Mouse (Mus musculus) ovary, postnatal 36 days (tissue): ENCODE measurements around the gene Shtn1.

Experiments
- DNase-seq: peaks from one replicate; pipeline ENCODE4 v3.0.0; 2022; ENCODE audit warnings: low spot score, mixed read lengths

Gene Shtn1

GRCm38 (mm10) chr19:59052053-59052452, 23.8 kb downstream of the Shtn1 start:
- no peak for DNase-seq

- DNase-seq = no peak
These were observed 24.3 kb downstream of the Shtn1 start for GRCm38 (mm10) chr19:59051622-59052021.

DNA sequence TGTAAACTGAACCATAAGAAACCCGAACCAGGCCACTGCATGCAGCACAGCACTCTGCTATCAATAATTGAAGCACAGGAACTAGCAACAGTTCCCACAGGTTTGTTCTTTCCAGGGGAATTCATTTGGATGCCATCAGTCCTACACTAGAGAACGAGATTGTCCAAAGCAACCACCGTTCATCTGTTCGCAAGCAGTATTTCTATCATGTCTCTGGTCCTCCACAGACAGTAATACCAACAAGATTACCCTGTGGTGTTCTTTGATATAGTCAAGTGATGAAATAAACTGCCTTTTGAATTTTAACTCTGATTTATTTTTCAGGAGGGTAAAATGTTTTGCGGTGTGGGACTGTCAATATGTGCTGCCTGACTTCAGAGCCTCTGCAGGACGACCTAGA, 27.0 kb downstream of the Shtn1 start:
- no peak for DNase-seq

DNA sequence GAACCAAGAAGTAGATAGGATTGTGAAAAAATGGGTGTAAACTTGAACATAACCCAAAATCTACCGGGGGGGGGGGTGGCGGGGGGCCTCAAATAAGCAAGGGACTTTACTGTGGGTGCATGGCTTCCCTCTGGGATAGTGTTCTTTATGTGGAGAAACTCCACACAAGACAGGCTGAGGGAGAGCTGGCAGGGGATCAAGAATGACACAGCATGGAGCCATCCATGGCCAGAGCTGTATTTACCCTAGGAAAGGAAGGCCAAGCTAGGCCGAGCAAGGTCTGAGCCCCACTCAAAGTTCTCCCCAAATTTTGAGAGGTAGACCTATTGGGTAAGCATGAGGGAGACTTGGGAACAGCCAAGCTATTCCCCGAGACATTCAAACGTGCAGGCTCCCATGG, 28.4 kb downstream of the Shtn1 start:
- DNase-seq = no peak

GRCm38 (mm10) chr19:59041086-59041485, 34.8 kb downstream of the Shtn1 start:
- no peak for DNase-seq

- no peak for DNase-seq
These were observed 37.1 kb downstream of the Shtn1 start for GRCm38 (mm10) chr19:59038793-59039192.

DNA sequence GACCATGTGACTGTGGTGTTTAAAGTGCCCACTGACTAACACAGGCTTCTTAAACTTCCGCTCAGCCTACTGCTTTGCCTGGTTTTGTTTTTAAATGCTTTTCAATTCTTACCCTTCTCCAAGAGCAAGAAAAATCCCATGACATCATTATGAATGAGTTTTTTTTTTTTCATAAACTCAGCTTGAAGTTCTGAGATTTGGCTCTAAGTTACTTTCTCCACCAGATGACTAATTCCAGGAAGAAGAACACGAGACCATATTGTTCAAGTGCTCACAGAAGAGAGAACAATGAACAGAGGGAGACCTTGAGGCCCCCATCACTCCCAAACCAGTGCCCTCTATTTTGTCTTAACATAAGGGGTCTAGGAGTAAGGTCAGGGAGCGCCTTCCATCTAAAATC, 39.1 kb downstream of the Shtn1 start:
- DNase-seq = no peak

GRCm38 (mm10) chr19:59033241-59033640, 42.7 kb downstream of the Shtn1 start:
- no peak for DNase-seq

- no peak for DNase-seq
These were observed 45.7 kb downstream of the Shtn1 start for GRCm38 (mm10) chr19:59030221-59030620.

GRCm38 (mm10) chr19:59029011-59029410, 46.9 kb downstream of the Shtn1 start:
- DNase-seq = no peak

DNA sequence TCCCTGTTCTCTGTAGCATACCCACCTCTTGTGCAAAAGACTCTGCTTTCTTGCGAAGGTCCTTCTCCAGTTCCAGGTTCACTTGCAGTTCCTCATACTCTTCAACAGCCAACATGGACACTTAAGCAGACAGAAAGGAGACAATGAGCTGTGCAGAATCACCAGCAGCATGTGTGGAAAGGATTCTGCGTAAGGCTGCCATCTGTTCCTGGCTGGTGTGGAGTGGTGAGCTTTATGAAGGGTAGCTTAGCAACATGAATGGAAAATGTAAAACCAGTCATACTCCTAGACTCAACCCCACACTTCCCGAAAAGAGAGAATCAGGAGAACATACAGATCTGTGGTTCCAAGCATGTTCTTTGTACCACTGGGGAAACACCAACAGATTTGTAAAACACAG, 47.8 kb downstream of the Shtn1 start:
- DNase-seq = no peak

- DNase-seq = no peak
These were observed 52.0 kb downstream of the Shtn1 start for GRCm38 (mm10) chr19:59023876-59024275.

DNA sequence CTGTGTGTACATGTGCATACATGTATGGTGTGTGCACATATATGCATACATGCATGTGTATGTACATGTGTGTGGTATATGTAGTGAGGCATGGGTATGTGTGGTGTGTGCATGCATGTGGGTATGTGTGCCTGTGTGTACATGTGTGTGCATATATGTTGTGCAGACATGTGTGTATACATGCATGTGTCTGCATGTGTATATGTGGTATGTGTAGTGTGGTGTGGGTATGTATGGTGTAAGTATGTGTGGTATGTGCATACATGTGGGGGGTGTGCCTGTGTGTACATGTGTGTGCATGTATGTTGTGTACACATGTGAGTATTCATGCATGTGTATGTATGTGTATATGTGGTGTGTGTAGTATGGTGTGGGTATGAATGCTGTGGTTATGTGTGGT, 54.3 kb downstream of the Shtn1 start:
- DNase-seq = no peak

DNA sequence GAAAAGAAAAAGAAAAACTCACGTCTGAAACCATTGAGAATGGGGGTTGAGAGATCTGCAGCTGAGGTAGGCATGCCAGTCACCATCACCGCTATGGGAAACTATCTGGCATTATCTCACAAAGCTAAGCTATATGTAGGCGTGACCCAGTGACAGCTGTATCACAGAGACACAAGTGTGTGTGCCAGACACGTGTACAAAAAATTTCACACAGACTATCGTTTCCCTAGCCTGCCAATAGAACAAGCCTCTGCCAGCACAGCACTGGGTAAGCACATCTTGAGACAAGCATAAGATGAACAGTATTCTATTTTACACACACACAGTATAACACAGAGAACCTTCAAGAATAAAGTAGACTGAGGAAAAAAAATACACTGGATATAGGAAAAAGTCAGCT, 65.1 kb downstream of the Shtn1 start:
- no peak for DNase-seq

DNA sequence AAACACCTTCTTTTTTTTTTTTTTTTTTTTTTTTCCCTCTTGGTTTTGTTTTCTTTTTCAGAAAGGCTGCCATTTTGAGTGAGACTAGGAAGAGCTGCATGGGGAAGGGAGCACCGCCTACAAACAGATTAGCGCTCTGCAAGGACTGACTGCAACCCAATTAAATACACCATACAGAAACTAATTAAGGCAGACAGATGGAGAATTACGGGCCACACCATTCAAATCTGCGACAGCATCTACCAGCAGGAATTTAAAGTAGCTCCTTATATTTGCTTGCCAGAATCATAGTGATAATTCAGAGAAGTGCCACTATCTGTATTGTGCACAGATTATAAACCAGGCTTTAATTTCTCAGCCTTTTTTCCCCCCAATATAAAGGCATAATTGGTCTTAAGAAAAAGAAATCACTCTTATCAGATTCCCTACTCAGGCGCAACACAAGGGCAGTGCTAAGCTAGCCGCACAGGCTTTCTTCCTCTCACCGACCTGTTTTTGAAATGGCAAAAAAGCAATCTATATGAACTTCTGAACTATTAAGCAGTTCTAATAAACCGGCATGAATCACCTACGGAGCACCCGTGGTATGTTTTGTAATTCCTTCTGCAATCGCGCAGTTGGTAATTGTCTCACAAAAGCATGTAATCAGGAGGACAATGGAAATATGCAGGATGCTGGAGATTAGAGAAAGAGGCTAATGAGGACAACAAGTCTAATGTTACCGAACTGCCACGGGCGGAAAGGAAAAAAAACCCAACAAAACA, 69.1 kb downstream of the Shtn1 start:
- no peak for DNase-seq

GRCm38 (mm10) chr19:59002827-59003226, 73.1 kb downstream of the Shtn1 start:
- DNase-seq = no peak

DNA sequence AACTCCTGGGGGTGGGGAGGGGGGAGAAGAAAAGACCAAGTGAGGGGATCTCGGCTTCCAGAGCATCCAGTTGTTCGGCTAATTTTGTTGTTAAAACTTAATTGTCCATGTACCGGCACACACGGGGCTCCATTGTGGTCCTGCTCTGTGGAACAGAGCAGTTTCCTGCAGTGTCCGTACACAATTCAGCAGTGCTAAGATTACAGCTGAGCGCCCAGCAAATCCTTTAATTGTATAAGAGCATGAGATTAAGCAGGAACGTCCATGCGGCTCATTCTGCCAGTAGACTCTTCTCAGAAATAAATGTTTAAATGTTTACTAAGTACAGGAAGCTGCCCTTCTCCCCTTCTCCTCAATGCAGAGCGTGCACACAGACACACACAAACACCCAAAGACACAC, 94.3 kb downstream of the Shtn1 start:
- DNase-seq = no peak

DNA sequence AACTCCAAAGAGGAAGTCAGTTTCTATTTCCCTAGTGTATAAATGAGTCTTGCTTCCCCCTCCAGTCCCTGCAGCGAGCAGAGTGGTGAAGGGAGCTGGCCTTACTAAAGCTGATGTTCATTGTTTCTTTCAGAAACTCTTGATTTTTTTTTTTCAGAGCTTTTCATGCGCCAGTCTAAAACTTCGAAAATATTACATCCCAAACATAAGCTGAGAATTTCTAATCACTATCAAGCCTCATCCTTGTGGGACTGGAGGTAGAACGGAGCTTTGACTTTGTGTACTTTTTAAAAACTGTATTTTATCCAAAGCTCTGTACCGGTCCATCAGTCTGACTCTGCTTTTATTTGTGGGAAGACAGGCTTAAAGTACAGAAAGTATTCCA, 95.9 kb downstream of the Shtn1 start:
- no peak for DNase-seq

GRCm38 (mm10) chr19:58979436-58980055, 96.4 kb downstream of the Shtn1 start:
- no peak for DNase-seq

DNA sequence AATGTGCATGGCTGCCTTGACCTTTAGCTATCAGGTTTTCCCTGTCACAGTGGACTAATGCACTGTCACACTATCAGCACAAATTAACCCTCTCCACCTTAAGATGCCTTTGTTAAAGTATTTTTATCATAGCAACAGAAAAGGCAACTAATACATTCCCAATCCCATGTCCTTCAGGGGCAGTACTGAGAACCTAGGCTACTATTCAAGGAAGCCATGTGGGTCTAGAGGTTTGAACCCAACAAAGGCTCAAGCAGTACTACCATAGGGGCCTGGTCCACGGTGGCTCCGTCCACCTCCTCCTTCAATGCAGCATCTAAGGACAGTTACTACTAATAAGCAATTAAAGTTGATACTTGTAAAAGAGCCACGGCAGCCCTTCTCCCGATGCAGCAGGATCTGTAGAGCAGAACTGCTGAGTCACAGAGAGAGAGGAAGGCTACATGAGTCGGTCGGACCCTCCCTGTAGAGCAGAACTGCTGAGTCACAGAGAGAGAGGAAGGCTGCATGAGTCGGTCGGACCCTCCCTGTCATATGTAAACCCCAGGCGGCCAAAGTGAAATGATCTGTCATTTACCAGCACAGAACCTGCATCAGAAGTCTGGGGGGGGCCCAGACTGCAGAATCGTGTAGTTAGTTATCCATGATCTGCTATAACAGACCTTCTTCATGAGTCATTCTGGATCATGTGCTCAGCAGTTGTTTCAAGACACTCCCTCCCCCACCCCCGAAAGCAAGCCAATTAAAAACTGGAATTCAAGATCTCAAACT, 97.3 kb downstream of the Shtn1 start:
- no peak for DNase-seq

DNA sequence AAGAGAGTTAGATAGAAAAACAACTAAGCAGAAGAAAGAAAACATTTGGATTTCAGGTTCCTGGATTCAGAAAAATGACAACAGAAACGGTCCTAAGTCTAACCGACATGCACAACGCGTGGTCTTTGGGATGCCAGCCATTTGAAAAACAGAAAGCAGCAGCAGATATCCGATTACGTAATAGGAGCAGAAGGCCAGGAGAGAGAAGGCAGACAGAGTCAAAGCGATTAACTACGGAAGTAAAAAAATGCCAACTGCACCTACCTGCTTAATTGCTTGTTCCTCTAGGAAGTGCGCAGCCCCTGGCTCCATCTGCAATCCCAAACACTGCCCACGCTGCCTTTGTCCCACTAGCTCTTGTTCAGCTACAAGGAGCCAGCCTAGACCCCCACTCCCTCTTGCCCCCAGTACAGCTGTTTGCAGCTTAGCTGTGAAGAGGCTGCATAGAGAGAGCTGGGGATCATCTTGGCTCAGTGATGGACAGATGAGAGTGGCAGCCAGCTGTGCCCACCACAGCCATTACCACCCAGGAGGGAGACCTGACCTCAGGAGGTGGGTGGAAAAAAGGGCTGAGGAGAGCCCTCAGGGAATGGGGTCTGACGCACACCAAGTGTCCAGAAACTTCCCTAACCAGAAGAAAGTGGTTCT, 100.6 kb downstream of the Shtn1 start:
- DNase-seq = no peak

GRCm38 (mm10) chr19:58974126-58974525, 101.8 kb downstream of the Shtn1 start:
- DNase-seq = no peak

DNA sequence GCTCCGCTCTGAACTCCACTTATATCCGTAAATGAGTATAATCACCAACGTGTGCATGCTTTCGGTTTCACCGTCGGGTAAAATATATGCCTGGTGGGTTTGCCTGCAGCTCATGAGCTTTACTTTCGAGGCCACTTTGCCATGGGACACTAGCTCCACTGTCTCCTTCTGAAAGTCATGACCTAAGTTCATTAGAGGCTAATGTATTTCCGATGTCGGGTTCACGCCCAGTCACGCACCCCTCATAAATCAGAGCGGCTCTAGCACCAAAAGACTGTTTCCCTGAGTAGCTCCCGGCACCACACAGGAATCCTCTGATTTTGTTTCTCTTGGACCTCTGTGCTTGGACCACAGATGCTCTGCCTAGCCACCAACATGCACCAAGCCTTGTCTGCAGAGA, 105.1 kb downstream of the Shtn1 start:
- no peak for DNase-seq
